Mouse (Mus musculus) limb, embryonic 12.5 days (tissue): ENCODE results near the gene Aldh1a3. TPM values are rescaled to one million over a fixed set of nuclear protein-coding genes. Genes with fewer than 3 reads are reported as not detected.
A peak's percentile ranks its signal among the peaks of the same experiment; 100 is the strongest.

Source experiments
- ATAC-seq: fragments of 200-750 bp; cut with Nextera tagmentation; 2 replicates; pipeline ENCODE4 v1.8.0; 2017; ENCODE audit warnings: low read depth, moderate TSS enrichment; ENCODE audit not compliant: insufficient number of reproducible peaks, insufficient read depth, low FRiP score, low TSS enrichment
- H3K27ac ChIP-seq: fragments of 300-500 bp; sonication (generic); 2 replicates; pipeline ENCODE4 v1.5.1; 2016; ENCODE audit warnings: mild to moderate bottlenecking, moderate library complexity
- H3K27me3 ChIP-seq: fragments of 300-500 bp; sonication (generic); 2 replicates; pipeline ENCODE4 v1.6.1; 2016; ENCODE audit warnings: mild to moderate bottlenecking, moderate library complexity
- H3K36me3 ChIP-seq: fragments of 300-500 bp; sonication (generic); 2 replicates; pipeline ENCODE4 v1.6.1; 2016; ENCODE audit warnings: mild to moderate bottlenecking, moderate library complexity
- H3K4me1 ChIP-seq: fragments of 300-500 bp; sonication (generic); replicated peaks from 2 replicates; pipeline ENCODE4 v1.6.1; 2016
- H3K4me2 ChIP-seq: fragments of 300-500 bp; sonication (generic); 2 replicates; pipeline ENCODE4 v1.6.1; 2016; ENCODE audit warnings: mild to moderate bottlenecking, moderate library complexity
- H3K4me3 ChIP-seq: fragments of 300-500 bp; sonication (generic); replicated peaks from 2 replicates; pipeline ENCODE4 v1.5.1; 2016; ENCODE audit warnings: mild to moderate bottlenecking
- H3K9ac ChIP-seq: fragments of 300-500 bp; sonication (generic); replicated peaks from 2 replicates; pipeline ENCODE4 v1.6.1; 2016; ENCODE audit warnings: mild to moderate bottlenecking, moderate library complexity
- H3K9me3 ChIP-seq: fragments of 300-500 bp; sonication (generic); 2 replicates; pipeline ENCODE4 v1.6.1; 2016; ENCODE audit warnings: mild to moderate bottlenecking, moderate library complexity
- WGBS: fragments of 180-500 bp; shearing (Covaris S2); methylation state at CpG from one replicate; pipeline ENCODE4 v1.1.7; 2016; 5-methylcytosine and 5-hydroxymethylcytosine counted together
- polyA plus RNA-seq: library from polyadenylated mRNA; unstranded; fragments of >200 nt; fragmentation: Nextera tagmentation; extraction: Ambion mirVana; gene quantifications from 2 replicates; pipeline ENCODE4 v1.2.1, GENCODE M21; 2016

Gene Aldh1a3
- polyA plus RNA-seq, 1 experiment from 2014 or later: 6.8 TPM

DNA sequence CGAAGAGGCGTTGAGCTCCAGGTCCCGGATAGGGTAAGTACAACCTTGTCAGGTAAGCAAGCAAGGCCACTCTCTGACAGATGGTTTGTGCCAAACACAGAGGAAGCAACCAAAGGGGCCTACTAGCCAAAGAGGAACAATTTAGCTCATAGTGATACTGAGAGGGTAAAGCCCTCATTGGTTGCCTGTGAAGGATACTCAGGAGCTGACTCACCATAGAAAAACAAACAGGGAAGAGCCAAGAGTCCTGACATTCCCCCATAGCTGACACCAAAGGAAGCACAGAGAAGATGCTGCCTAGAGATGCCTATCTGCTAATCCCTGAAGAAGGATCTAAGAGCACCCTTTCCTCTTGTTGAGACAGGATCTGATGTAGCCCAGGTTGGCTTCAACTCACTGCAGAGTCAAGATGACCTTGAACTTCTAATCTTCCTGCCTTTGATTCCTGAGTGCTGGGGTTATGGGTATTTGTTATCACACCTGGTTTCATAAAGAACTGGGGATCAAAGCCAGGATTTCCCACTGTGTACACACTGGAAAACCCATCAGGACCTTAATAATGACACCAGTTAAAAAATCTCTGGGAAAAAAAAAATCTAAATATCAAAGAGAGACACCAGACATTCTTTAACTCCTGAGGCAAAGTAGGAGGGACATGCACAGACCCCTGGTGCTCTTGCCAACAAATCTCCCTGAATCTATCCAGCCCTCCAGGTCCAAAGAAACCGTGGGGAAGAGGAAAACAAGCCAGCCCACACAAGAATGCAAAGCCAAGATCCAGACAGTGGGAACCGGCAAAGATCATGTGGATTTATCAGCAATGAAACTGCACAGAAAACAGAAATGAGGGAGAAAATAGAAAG, 58.0 kb downstream of the Aldh1a3 start:
- WGBS: 69% methylated on average over 5 of the region's 5 CpGs
- Histone ChIP-seq H3K4me1 (peaks cover 6% of the 10 kb centered on the region), H3K9me3 (0 out of 2 replicates have a peak, but pooled peaks cover 2% of the 10 kb centered on the region), H3K27ac (0 out of 2 replicates have a peak overlapping the region, but pooled peaks have one; percentile 41), H3K27me3 (no peaks in the 10 kb centered on the region), H3K4me2 (no peak overlapping the region), H3K36me3 (no peaks in the 10 kb centered on the region; the same call in 1 of the 2 replicates), H3K4me3 (no peak overlapping the region), H3K9ac (no peak overlapping the region)
- no peak for ATAC-seq

DNA sequence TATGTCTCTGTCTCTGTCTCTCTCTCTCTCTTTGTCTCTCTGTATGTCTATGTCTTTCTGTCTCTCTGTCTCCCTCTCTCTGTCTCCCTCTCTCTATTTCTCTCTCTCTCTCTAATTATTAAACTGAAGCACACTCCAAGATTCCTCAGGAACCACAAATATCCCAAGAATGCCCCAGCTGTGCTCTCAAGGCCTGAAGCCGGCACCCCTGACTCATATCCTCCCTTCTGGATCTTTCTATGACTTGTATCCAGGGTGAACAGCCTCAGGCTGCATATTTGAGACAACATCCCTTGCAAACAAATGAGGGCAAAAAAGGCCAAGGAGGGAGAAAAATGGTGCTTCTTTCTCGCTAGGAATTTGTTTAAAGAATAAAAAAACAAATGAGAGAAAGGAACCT, 61.4 kb downstream of the Aldh1a3 start, which contains the start of gene Gm10974:
Gene Gm10974 (plus strand): TSS at position 2 of the 400 bp plus-strand sequence.
- no peak for ATAC-seq
- Histone ChIP-seq H3K9ac (no peak within 1 kb of the TSS), H3K9me3 (peaks cover 14% of the 10 kb centered on the region; the same call in 1 of the 2 replicates), H3K4me2 (no peak within 1 kb of the TSS), H3K4me3 (no peak within 1 kb of the TSS), H3K4me1 (peaks cover 6% of the 10 kb centered on the region), H3K36me3 (no peaks in the 10 kb centered on the region; the same call in 1 of the 2 replicates), H3K27ac (no peak within 1 kb of the TSS), H3K27me3 (no peaks in the 10 kb centered on the region)
- WGBS: 49% methylated on average over 2 of the region's 2 CpGs

DNA sequence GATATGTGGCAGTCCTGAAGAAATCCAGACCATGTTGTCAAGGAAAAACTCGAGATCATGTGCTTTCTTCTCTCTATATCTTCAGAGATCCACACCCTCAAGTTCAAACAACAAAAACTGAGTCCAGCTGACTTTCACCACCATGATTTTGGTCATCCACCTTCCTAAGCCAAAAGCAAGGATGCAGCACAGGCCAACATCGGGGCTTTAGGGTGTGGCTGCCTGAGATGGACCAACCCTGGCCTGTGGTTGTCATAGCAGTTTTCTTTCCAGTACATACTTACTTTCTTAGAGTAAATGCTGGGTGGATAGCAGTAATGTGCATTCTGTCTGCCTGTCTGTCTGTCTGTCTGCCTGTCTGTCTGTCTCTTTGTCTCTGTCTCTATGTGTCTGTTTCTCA, 61.9 kb downstream of the Aldh1a3 start:
- H3K4me3 ChIP-seq: no peak overlapping the region
- H3K36me3 ChIP-seq: peaks cover 2% of the 10 kb centered on the region; the same call in 1 of the 2 replicates
- H3K27me3 ChIP-seq: no peaks in the 10 kb centered on the region
- peaks cover 6% of the 10 kb centered on the region for H3K4me1 ChIP-seq
- H3K9me3 ChIP-seq: peaks cover 17% of the 10 kb centered on the region; the same call in 1 of the 2 replicates
- no peak overlapping the region for H3K9ac ChIP-seq
- H3K4me2 ChIP-seq: no peak overlapping the region
- H3K27ac ChIP-seq: no peak overlapping the region
- 80% methylated on average over 2 of the region's 2 CpGs for WGBS
- ATAC-seq: no peak

DNA sequence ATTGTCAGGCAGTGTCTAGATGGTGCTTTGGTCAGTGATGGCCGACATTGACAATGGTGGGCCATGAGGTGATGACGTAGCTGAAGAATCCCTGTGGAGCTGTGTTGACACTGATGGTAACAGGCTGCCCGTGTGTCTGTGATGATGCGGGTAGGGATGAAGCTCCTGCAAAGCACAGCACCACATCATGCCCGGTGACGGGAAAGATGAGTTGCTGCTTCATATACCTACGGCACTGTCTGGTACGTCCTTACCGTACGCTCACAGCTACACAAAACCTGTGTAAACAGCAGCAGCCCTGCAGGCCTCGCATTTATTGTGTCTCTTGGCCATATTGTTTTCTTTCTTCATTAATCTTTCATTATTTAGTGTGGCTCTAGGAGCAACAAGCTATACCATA, 62.8 kb downstream of the Aldh1a3 start:
- WGBS: 94% methylated on average over 11 of the region's 11 CpGs
- H3K27me3 ChIP-seq: no peaks in the 10 kb centered on the region
- no peak overlapping the region for H3K27ac ChIP-seq
- ATAC-seq: no peak
- H3K4me2 ChIP-seq: no peak overlapping the region
- no peak overlapping the region for H3K9ac ChIP-seq
- no peaks in the 10 kb centered on the region for H3K4me1 ChIP-seq
- H3K36me3 ChIP-seq: peaks cover 3% of the 10 kb centered on the region; the same call in 1 of the 2 replicates
- peaks cover 17% of the 10 kb centered on the region; the same call in 1 of the 2 replicates for H3K9me3 ChIP-seq
- no peak overlapping the region for H3K4me3 ChIP-seq

DNA sequence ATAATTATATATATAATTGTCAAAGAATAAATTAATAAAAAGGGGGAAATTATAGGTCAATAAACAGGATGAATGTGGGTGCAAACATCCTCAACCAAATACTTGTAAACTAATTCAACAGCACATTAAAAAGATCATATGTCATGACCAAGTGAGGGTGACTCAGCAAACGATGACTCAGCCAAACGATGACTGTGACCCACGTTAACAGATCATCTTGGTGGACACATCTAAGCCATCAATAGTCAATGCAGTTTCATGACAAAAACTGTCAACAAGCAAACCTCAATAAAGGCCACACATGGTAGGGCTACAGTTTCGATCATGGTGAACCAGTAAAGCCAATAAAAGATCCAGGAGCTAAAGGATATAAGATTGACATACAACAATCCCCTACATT, 68.3 kb downstream of the Aldh1a3 start:
- H3K9me3 ChIP-seq: peaks cover 17% of the 10 kb centered on the region; the same call in 1 of the 2 replicates
- no peak for ATAC-seq
- no peak overlapping the region for H3K27ac ChIP-seq
- WGBS: 90% methylated on average over 4 of the region's 4 CpGs
- no peak overlapping the region for H3K4me2 ChIP-seq
- no peaks in the 10 kb centered on the region for H3K27me3 ChIP-seq
- H3K9ac ChIP-seq: no peak overlapping the region
- H3K4me1 ChIP-seq: no peaks in the 10 kb centered on the region
- H3K36me3 ChIP-seq: 0 out of 2 replicates have a peak, but pooled peaks cover 3% of the 10 kb centered on the region
- H3K4me3 ChIP-seq: no peak overlapping the region

DNA sequence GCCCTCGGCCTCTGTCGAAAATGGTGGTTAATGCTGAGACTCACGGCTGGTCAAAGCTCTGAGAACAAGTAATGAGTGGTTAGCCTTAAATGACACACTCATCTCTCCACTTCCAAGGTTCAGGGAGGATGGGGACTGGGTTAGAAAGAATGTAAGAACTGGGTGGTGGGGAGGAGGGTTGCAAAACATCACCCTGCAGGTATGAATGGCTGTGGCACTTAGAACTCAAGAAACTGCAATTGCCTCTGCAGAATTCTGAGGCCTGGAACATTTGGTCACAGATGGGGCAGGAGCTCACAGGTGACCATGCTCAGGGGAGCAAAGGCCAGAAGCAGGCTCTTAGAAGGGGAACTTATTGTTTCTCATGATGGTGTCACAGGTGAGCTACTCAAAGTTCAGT, 68.9 kb downstream of the Aldh1a3 start:
- Histone ChIP-seq H3K36me3 (0 out of 2 replicates have a peak, but pooled peaks cover 3% of the 10 kb centered on the region), H3K27me3 (no peaks in the 10 kb centered on the region), H3K9ac (no peak overlapping the region), H3K4me3 (no peak overlapping the region), H3K27ac (no peak overlapping the region), H3K4me2 (no peak overlapping the region), H3K4me1 (no peaks in the 10 kb centered on the region), H3K9me3 (peaks cover 17% of the 10 kb centered on the region; the same call in 1 of the 2 replicates)
- ATAC-seq: no peak
- WGBS: 88% methylated on average over 3 of the region's 3 CpGs

DNA sequence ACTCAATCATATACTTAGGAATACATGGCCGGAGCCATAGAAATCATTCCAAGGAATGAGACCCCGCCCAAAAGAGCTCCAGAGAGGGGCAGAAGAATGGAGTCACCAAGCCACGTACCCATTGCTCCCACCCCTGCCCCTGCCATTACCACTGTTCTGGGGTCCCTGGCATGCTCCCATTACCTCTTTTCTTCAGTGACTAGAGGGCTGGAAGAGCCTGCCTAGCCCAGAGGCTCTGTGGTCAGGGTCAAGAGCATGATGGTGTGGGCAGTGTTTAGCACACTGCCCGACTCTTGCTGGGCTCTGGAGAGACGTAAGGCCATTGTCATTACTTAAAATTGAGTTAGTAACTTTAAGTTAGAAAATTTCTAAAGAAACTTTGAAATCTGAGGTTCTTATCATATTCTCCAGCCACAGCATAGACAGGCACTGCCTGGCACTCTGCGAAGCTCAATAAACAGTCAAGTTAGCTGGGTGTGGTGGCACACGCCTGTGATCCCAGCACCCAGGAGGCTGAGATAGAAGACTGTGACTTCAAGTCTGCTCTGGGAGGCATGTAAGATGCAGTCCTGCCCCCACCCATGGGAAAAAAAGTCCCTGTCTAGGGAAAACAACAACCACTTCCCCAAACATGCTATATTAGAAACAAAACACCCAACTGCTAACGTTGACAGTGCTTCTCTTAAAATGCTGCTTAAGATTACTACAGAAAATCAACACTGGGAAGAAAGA, 71.4 kb downstream of the Aldh1a3 start:
- no peak overlapping the region for H3K4me3 ChIP-seq
- no peak overlapping the region for H3K27ac ChIP-seq
- H3K27me3 ChIP-seq: no peaks in the 10 kb centered on the region
- 91% methylated on average over 8 of the region's 8 CpGs for WGBS
- ATAC-seq: no peak
- H3K4me2 ChIP-seq: no peak overlapping the region
- 0 out of 2 replicates have a peak, but pooled peaks cover 3% of the 10 kb centered on the region for H3K36me3 ChIP-seq
- 0 out of 2 replicates have a peak, but pooled peaks cover 3% of the 10 kb centered on the region for H3K9me3 ChIP-seq
- no peaks in the 10 kb centered on the region for H3K4me1 ChIP-seq
- H3K9ac ChIP-seq: no peak overlapping the region

DNA sequence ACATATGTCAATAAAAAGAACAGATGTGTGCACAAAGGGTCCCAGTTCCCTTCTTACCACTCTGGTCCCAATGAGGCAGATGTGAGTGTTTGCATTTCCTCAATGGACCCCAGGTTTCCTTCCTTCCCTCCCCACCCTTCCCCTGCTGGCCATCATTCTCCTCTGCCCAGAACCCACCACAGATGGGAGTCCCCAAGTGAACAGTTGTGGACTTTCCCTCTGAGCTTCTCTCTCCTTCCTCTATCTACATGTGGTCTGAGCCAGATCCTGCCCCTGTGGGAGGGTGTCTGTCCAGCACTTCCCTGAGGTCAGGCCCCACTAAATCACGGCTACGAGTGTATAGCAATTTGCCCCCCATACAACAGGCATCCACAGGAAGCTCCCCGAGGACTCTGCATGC, 72.4 kb downstream of the Aldh1a3 start:
- Histone ChIP-seq H3K27ac (no peak overlapping the region), H3K27me3 (no peaks in the 10 kb centered on the region), H3K4me3 (no peak overlapping the region), H3K9me3 (no peaks in the 10 kb centered on the region), H3K9ac (no peak overlapping the region), H3K4me1 (0 out of 2 replicates have a peak, but pooled peaks cover 2% of the 10 kb centered on the region), H3K36me3 (no peaks in the 10 kb centered on the region), H3K4me2 (no peak overlapping the region)
- 40% methylated on average over 3 of the region's 3 CpGs for WGBS
- no peak for ATAC-seq

DNA sequence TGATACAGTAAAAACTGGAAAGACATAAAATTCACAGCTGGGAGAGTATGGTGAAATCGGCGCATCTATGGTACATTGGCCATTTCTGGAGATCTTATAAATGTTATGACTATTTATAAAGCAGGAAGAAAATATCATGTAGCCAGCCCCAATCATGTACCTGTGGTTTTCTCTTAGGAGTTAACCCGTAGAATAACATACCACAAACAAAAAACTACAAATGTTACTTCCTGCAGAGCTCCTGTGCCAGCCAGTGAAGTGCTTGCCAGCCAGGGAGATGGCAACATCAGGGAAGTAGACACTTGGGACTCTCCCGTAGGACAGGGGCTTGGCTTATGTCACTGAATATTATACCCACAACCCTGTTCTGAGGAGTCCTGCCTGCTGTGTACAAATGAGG, 76.2 kb downstream of the Aldh1a3 start:
- H3K4me1 ChIP-seq: peaks cover 9% of the 10 kb centered on the region; the same call in 1 of the 2 replicates
- H3K27me3 ChIP-seq: no peaks in the 10 kb centered on the region
- 87% methylated on average over 4 of the region's 4 CpGs for WGBS
- ATAC-seq: no peak
- H3K36me3 ChIP-seq: no peaks in the 10 kb centered on the region
- no peak overlapping the region for H3K27ac ChIP-seq
- H3K4me2 ChIP-seq: no peak overlapping the region
- H3K9me3 ChIP-seq: no peaks in the 10 kb centered on the region
- no peak overlapping the region for H3K4me3 ChIP-seq
- H3K9ac ChIP-seq: no peak overlapping the region

DNA sequence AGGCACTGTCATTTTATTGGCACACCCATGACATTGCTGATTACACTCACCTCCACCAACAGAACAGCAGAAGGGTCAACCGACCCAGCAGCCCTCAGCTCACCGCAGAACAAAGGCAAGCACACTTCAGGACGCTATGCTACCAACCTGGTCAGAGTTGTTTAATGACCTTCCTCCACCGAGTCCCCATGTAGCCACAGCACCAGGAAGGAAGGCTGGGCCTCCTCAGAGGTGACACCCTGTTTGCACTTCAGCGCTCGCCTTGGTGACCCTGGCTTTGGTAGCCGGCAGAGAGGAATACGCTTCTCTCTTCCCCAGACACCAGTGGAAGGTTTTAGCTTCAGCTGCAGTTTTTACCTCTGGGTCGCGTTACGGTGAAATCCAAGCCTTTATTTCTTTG, 77.6 kb downstream of the Aldh1a3 start:
- no peak overlapping the region for H3K27ac ChIP-seq
- peaks cover 9% of the 10 kb centered on the region; the same call in 1 of the 2 replicates for H3K4me1 ChIP-seq
- no peak overlapping the region for H3K4me3 ChIP-seq
- H3K36me3 ChIP-seq: no peaks in the 10 kb centered on the region
- 44% methylated on average over 11 of the region's 11 CpGs for WGBS
- no peak overlapping the region for H3K9ac ChIP-seq
- no peaks in the 10 kb centered on the region for H3K27me3 ChIP-seq
- no peaks in the 10 kb centered on the region for H3K9me3 ChIP-seq
- no peak overlapping the region for H3K4me2 ChIP-seq
- no peak for ATAC-seq

DNA sequence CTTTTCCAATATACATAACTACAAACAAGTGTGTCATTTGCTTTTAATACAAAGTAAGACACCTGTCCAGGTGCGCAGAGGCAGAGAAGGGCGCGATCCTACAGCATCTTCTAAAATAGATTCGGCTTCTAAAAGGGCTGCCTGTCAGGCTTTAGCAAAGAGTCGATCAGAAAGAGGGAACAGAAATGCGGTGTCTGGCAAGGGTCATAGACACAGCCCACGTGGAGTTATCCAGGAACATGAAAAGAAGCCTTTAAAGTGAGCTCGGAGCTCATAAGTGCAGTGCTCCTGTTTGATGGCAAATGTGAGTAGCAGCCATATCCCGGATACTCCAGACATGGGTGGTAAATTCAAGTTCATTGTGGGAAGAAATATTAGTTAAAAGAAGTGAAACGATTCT, 78.7 kb downstream of the Aldh1a3 start:
- Histone ChIP-seq H3K4me1 (peaks cover 9% of the 10 kb centered on the region; the same call in 1 of the 2 replicates), H3K27ac (no peak overlapping the region), H3K9ac (no peak overlapping the region), H3K4me3 (no peak overlapping the region), H3K36me3 (no peaks in the 10 kb centered on the region), H3K27me3 (no peaks in the 10 kb centered on the region), H3K4me2 (no peak overlapping the region), H3K9me3 (no peaks in the 10 kb centered on the region)
- 81% methylated on average over 10 of the region's 10 CpGs for WGBS
- ATAC-seq: no peak
